Mouse (Mus musculus) ES-Bruce4 (cell line): ENCODE results near the gene Irs3.

Source experiments
- CTCF ChIP-seq: IDR thresholded peaks from one replicate; pipeline ENCODE4 v1.8.1; 2011; ENCODE audit warnings: low read depth, low read length
- EP300 ChIP-seq: IDR thresholded peaks from 2 replicates; pipeline ENCODE4 v1.6.1; 2011; ENCODE audit warnings: low read depth, low read length; ENCODE audit not compliant: insufficient read depth
- POLR2A ChIP-seq: IDR thresholded peaks from one replicate; pipeline ENCODE4 v1.8.1; 2011; ENCODE audit warnings: low read length; ENCODE audit not compliant: insufficient read depth

DNA sequence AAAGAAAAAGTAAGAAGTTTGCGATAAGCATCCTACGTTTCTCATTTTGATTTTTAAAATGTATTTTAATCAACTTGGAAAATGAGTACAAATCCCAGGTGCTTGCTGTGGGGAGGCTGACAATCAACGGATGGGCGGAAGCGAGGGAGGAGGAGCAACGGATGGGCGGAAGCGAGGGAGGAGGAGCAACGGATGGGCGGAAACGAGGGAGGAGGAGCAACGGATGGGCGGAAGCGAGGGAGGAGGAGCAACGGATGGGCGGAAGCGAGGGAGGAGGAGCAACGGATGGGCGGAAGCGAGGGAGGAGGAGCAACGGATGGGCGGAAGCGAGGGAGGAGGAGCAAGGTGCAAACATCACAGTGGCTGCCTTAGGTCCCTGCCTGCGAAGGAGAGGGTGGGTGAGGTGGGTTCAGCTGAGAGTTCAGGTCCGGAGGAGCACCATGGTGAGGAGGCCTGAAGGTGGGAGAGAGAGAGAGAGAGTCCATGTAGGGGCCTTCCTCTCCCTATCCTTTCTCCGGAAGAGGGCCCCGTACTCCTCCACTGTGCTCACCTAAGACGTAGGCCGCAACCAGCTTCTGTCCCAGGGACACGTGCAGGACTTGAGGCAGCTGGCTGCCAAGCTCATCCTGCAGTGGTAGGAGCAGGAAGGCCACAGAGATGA is 48.8 kb downstream of the Irs3 start:
- TF ChIP-seq POLR2A: peak; percentile 90
- no peak for TF ChIP-seq CTCF
- no peak for TF ChIP-seq EP300
